Mouse (Mus musculus) midbrain, postnatal 0 days (tissue): ENCODE measurements around the gene Cd200. TPM values are rescaled to one million over a fixed set of nuclear protein-coding genes. Genes with fewer than 3 reads are reported as not detected.

Experiments used
- ATAC-seq: fragments of 200-750 bp; cut with Nextera tagmentation; 2 replicates; pipeline ENCODE4 v1.8.0; 2017; ENCODE audit warnings: moderate number of reproducible peaks, mild to moderate bottlenecking, moderate TSS enrichment, moderate library complexity; ENCODE audit not compliant: low FRiP score
- DNase-seq: peaks from one replicate; pipeline ENCODE4 v3.0.0-alpha.2; 2015; ENCODE audit warnings: low spot score
- H3K27ac ChIP-seq: fragments of 300-500 bp; sonication (generic); 2 replicates; pipeline ENCODE4 v1.5.1; 2014; ENCODE audit warnings: low read depth, mild to moderate bottlenecking, low read length, mixed read lengths
- H3K27me3 ChIP-seq: fragments of 300-500 bp; sonication (generic); 2 replicates; pipeline ENCODE4 v1.6.1; 2014; ENCODE audit warnings: low read length, control low read depth, mixed read lengths; ENCODE audit not compliant: insufficient read depth
- H3K36me3 ChIP-seq: fragments of 300-500 bp; sonication (generic); 2 replicates; pipeline ENCODE4 v1.6.1; 2014; ENCODE audit warnings: low read length, control low read depth, mixed read lengths; ENCODE audit not compliant: insufficient read depth
- H3K4me1 ChIP-seq: fragments of 300-500 bp; sonication (generic); 2 replicates; pipeline ENCODE4 v1.6.1; 2014; ENCODE audit warnings: mild to moderate bottlenecking, control low read depth, antibody characterized with exemption, low read length, mixed read lengths; ENCODE audit not compliant: insufficient read depth
- H3K4me2 ChIP-seq: fragments of 300-500 bp; sonication (generic); 2 replicates; pipeline ENCODE4 v1.6.1; 2014; ENCODE audit warnings: low read depth, mild to moderate bottlenecking, low read length, mixed read lengths; ENCODE audit not compliant: poor library complexity, severe bottlenecking
- H3K4me3 ChIP-seq: fragments of 300-500 bp; sonication (generic); 2 replicates; pipeline ENCODE4 v1.5.1; 2014; ENCODE audit warnings: low read depth, mild to moderate bottlenecking, low read length, moderate library complexity
- H3K9ac ChIP-seq: fragments of 300-500 bp; sonication (generic); replicated peaks from 2 replicates; pipeline ENCODE4 v1.6.1; 2014; ENCODE audit warnings: mild to moderate bottlenecking, low read length, moderate library complexity, mixed read lengths; ENCODE audit not compliant: poor library complexity, severe bottlenecking
- H3K9me3 ChIP-seq: fragments of 300-500 bp; sonication (generic); 2 replicates; pipeline ENCODE4 v1.6.1; 2016; ENCODE audit warnings: low read length, control low read depth
- CTCF ChIP-seq: IDR thresholded peaks from 2 replicates; pipeline ENCODE4 v1.5.1; 2016; ENCODE audit warnings: antibody characterized with exemption, mild to moderate bottlenecking
- WGBS: fragments of 180-500 bp; shearing (Covaris S2); extraction: QIAGEN DNeasy Blood & Tissue Kit; methylation state at CpG from one replicate; pipeline ENCODE4 v1.1.7; 2014; 5-methylcytosine and 5-hydroxymethylcytosine counted together
- polyA plus RNA-seq: library from polyadenylated mRNA; unstranded; fragments of >200 nt; fragmentation: Nextera tagmentation; extraction: Ambion mirVana; gene quantifications from 2 replicates; pipeline ENCODE4 v1.2.1, GENCODE M21; 2015
- total RNA-seq: library from RNA; depleted of rRNA; stranded (reverse); fragments of >200 nt; gene quantifications from 2 replicates; pipeline ENCODE4 v1.2.3, GENCODE M21; 2014

Cd200 gene
- total and polyA plus RNA-seq, 2 experiments from 2014 or later: 272 to 514 TPM

DNA sequence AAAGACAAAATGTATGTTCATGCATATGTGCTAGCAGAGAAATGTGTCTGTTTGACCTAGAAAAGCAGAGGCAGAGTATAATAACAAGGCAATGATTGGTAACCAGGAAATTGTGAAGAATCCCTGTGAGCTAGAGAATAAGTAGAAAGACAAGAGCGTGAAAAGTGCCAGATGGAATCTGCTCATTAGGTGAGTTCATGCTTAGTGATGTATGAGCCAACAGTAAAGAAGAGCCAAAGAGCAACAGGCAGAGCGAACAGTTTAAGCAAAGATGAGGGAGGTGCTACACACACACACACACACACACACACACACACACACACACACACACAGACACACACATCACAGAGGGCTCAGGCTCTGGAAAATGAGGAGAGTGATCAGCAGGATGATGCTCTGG lies 11.4 kb downstream of the Cd200 start:
- peaks cover 29% of the 10 kb centered on the region for H3K36me3 ChIP-seq

DNA sequence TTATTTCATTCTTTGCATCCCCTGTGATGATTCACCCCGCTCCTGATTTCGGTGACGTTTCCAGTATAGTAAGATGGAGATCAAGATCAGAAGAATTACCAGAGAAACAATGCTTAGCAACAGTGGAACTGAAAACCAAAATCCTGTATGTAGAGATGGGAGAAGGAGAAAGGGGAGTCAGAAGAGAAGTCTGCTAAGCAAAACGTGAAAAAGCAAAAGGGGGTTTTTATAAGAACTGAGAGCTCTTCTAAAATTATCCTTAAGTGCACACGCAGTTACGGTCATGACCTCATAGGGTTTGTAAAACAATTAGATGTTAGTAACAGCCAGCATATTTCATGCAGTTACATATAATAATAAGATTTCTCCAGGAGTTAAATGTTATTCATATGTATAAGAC lies 16.6 kb downstream of the Cd200 start:
- H3K4me1 ChIP-seq: no peaks in the 10 kb centered on the region
- no peaks in the 10 kb centered on the region for H3K9me3 ChIP-seq
- WGBS: 81% methylated on average over 6 of the region's 6 CpGs
- DNase-seq (no peak), ATAC-seq (no peak)
- H3K9ac ChIP-seq: no peak overlapping the region
- H3K27ac ChIP-seq: no peak overlapping the region
- peaks cover 37% of the 10 kb centered on the region for H3K36me3 ChIP-seq
- no peak overlapping the region for H3K4me3 ChIP-seq
- H3K4me2 ChIP-seq: no peak overlapping the region
- no peaks in the 10 kb centered on the region for H3K27me3 ChIP-seq
- no peak for TF ChIP-seq CTCF

More for the DNA sequence above, 11.4 kb downstream of the Cd200 start:
- no peak overlapping the region for H3K27ac ChIP-seq
- H3K9me3 ChIP-seq: no peaks in the 10 kb centered on the region
- no peaks in the 10 kb centered on the region for H3K27me3 ChIP-seq
- no peak overlapping the region for H3K9ac ChIP-seq
- H3K4me2 ChIP-seq: no peak overlapping the region
- DNase-seq: peak; percentile 38
- no peak overlapping the region for H3K4me3 ChIP-seq
- WGBS: 73% methylated on average over 2 of the region's 2 CpGs
- TF ChIP-seq CTCF: no peak
- no peak for ATAC-seq
- no peaks in the 10 kb centered on the region for H3K4me1 ChIP-seq

DNA sequence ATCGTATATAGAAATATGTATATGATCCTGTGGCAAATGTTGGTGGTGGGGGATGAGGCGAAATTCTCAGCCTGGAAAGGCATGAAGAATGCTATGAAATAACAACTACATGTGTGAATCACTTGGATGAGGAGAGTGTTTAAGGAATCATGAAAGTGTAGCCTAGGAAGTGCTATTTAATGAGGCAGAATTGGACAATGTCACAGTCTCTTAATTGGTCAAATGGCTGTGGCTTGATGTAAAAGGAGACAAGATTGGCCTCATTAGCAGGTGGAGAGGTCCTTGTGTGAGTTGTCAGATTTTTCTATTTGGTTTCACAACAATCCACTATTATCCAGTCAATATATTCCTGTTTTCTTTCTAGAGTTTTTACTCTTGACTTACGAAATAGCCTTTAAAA lies 17.2 kb downstream of the Cd200 start:
- H3K4me3 ChIP-seq: no peak overlapping the region
- TF ChIP-seq CTCF: no peak
- H3K9me3 ChIP-seq: no peaks in the 10 kb centered on the region
- H3K4me2 ChIP-seq: no peak overlapping the region
- no peaks in the 10 kb centered on the region for H3K27me3 ChIP-seq
- no peaks in the 10 kb centered on the region for H3K4me1 ChIP-seq
- no peak overlapping the region for H3K27ac ChIP-seq
- H3K36me3 ChIP-seq: peaks cover 40% of the 10 kb centered on the region
- DNase-seq: no peak
- no peak overlapping the region for H3K9ac ChIP-seq
- no peak for ATAC-seq
- 94% methylated on average over 3 of the region's 3 CpGs for WGBS

DNA sequence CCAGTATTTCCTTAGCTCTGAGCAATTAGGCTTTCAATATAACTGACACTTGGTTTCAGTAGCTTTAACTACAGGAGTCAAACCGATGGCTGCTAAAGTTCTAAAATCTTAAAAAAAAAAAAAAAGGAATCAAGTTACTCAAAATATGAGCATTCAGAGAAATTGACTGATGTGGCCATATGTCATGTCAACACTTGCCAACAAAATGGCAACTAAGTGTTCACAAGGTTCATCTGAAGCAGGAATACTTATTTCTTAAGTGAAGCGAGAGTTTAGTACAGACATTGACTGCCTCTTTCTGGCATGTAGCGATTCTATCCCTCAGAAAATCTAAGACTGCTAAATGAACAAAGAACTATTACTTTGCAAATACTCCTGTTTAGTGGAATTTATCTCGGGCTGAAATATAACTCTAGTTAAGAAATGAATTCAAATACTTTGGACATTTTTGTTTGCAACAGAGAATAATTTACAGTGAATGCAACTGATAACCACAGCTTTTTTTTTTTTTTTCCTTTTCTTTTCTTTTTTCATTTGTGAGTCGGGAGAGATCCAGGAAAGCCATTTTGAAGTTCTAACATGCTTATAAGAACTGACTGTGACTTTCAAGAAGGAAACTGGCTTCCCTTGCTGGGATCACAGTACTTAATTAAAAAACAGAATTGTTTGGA lies 18.4 kb downstream of the Cd200 start:
- no peak for TF ChIP-seq CTCF
- no peak for DNase-seq
- H3K4me3 ChIP-seq: no peak overlapping the region
- H3K4me2 ChIP-seq: no peak overlapping the region
- WGBS: 62% methylated on average over 5 of the region's 5 CpGs
- no peak overlapping the region for H3K9ac ChIP-seq
- peaks cover 32% of the 10 kb centered on the region for H3K36me3 ChIP-seq
- H3K9me3 ChIP-seq: no peaks in the 10 kb centered on the region
- ATAC-seq: no peak
- no peak overlapping the region for H3K27ac ChIP-seq
- no peaks in the 10 kb centered on the region for H3K4me1 ChIP-seq
- no peaks in the 10 kb centered on the region for H3K27me3 ChIP-seq

GRCm38 (mm10) chr16:45389833-45390232 lies 19.0 kb downstream of the Cd200 start:
- H3K36me3 ChIP-seq: peaks cover 27% of the 10 kb centered on the region
- no peaks in the 10 kb centered on the region for H3K27me3 ChIP-seq
- H3K4me2 ChIP-seq: no peak overlapping the region
- DNase-seq (no peak), ATAC-seq (no peak)
- H3K9ac ChIP-seq: no peak overlapping the region
- TF ChIP-seq CTCF: no peak
- no peaks in the 10 kb centered on the region for H3K9me3 ChIP-seq
- no peak overlapping the region for H3K4me3 ChIP-seq
- 88% methylated on average over 2 of the region's 2 CpGs for WGBS
- no peaks in the 10 kb centered on the region for H3K4me1 ChIP-seq
- no peak overlapping the region for H3K27ac ChIP-seq

DNA sequence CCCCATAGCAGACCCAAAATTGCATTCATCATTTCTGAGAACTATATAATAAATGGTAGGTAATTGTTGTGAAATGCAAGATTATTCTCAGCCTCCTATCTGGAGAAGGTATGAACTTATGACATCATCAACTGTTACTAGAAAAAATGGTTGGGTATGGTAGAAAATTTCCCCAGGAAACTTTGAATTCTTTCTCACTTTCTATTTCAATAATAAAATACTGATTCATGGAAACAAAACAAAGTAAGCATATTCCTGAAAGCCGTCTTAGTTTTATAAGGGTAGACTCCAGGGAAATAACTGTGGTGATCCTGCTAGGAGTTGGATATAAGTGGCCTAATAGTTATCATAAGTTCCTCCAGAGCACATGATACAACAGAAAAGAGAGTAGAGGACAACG lies 19.8 kb downstream of the Cd200 start:
- Histone ChIP-seq H3K4me2 (no peak overlapping the region), H3K9me3 (no peaks in the 10 kb centered on the region), H3K9ac (no peak overlapping the region), H3K4me3 (no peak overlapping the region), H3K27me3 (no peaks in the 10 kb centered on the region), H3K36me3 (peaks cover 21% of the 10 kb centered on the region), H3K27ac (no peak overlapping the region), H3K4me1 (no peaks in the 10 kb centered on the region)
- WGBS: 92% methylated on average over 2 of the region's 2 CpGs
- no peak for ATAC-seq
- TF ChIP-seq CTCF: no peak
- no peak for DNase-seq
